Mouse (Mus musculus) c-Kit-positive CD71-positive TER-119-negative erythroid progenitor cells, embryonic 14.5 days (primary cell): Measurements from ENCODE around the gene Gm28308.

Source experiments
- DNase-seq: peaks from one replicate; pipeline ENCODE4 v3.0.0-alpha.2; 2013; ENCODE audit warnings: low read depth

Gm28308 gene

DNA sequence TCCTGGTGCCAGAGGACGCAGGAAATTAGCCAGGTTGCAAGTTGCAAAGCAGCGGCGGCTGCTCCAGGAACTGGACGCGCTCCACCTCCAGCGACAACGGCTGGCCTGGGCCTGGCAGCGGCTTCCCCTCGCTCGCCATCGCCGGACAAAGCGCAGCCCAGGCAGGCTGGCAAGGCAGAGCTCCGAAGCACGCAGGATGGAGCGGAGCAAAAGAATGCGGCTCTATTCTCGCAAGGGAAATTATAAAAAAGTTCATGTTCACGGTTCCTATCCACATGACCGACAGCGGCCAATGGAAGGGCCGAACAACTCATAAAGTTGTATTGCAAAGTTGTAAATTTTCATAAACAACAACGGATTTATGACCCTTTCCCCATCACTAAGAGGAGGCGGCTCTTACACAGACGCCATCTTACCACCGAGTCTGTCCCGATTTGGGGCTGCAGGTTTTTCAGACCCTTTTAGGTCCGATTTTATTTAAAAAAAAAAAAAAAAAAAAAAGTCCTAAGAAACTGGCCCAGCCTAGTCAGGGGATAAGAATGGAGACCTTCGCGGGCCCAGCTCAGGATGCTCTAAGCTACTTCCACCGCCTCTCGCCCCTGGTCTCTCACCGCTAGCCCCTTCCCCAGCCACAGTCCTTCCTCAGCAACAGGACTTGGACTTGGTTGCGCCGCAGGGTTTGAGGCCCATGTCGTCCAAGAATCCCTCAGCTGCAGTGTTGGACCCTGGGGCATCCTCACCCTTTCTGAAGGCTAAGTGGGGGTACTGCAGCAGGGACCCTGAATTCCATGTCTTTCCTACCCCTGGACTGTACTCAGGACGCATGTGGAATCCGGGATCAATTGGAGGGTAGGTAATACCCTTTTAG, at the start of gene Gm28308, which contains the start of gene Hoxa3:
Gene Gm28308, minus strand, starts transcription at position 221 of the 868 bp plus-strand sequence.
Gene Hoxa3, minus strand, starts transcription at position 218 of the 868 bp plus-strand sequence.
- no peak for DNase-seq

DNA sequence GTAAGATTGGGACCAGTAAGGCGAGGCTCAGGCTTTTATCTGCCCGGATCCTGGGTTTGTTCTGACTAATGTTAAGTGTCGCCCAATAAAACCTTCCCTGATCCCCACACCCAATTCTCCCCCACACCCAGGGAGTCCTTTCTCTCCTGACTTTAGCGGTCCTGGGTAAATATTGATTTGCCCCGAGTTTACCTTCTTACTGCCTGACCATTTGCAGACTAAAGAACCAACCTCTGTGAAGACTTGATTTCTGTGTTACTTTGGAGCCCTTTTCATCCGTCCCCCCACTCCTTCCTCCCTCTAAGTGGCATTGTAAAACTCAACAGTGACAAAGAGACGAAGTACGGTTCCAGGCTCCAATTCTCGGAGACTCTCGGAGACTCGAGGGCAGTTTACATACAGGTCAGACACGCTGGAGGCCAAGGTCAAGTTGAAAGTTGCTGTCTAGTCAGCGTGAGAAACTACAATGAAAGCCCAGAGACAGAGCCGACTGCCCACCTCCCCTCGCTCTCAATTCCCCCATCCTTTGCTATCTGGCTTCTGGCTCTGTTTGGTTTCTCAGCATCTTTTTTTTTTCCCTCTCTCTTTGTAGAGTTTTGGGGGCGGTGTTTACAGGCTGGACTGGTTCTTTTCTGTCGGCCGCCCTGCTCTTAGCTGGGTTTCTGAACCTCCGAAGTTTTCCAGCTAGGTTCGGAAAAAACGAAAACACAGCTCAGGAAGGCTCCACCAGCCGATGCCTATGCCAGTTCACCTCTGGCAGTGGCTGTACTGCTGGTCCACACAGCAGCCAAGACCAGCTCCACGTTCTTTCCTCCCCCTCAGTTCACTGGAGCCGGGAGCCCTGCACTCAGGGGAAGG, 49.6 kb upstream of the Gm28308 start:
- DNase-seq = no peak

DNA sequence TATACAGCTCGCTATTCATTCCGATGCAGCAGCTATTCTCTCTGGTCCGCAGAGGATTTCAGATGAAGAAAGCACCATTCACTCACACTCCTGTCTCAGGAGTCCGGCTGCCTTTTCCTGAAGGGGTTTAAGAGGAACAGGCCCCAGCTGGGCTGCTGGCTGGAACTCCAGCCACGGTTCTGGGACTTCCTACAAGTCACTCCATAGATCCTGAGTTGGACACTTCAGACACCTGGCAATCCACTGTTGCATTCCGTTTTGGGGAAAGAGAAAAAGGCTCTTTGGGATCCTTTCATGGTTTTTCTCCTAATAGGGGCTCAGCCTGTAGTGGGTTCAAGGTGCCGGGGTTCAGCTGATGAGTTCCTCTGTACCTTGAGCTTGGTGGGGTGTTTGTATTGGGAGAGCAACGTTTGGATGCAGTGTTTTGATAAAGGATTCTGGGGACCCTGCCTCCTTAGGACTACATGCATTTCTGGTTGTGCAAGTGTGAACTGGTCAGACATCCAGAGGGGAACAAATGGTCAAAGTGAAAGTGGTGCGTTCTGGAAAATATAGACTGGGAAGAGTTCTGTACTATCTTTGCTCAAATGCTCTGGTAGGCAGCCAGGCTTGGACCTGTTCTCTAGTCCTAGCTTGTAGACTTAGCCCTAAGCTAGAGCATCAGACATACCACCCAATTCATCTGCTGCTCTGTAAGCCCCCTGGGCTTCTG, 48.8 kb upstream of the Gm28308 start:
- DNase-seq = no peak

DNA sequence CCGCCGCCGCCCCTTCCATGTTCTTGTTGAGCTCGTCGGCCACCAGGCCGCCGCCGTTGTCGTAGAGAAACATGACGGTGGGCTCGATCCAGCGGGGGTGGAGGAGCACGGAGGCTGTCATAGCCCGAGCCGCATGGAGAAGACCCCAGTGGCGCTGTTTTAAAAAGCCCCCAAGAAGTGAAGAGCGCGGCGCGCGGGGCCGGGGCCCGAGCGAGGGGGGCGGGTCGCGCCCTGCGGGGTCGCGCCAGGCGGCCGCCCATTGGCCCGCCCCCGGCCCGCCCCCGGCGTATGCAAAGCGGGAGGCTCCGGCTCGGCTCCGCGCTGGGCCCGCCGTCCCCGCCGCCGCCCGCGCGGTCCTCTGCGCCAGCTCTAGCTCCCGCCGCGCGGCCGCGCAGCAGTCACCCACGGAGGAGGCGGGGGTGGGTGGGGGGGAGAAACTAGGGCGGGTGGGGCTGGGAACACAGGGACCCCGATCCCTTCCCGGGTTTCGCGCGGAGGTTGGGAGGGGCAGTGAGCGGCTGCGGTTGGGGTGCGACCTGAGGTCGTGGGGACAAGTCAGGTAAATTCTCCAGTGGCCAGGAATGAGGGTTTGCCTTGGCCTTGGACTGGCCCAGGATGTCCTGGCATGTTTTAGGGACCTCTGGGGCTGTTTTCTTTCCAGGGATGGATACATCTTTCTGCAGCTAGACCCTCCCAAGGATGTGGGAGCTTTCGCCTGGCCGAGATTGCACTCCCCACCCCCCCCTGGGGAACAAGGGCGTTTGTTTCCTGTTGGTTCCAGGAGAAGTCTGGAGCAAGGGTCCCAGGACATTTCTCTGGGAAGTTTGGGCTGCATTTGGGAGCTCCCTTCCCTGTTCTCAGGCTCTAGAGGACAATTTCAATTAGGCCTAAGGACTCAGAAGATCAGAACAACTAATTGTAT, 47.8 kb upstream of the Gm28308 start, which contains the start of gene Hoxa13:
Gene Hoxa13, minus strand, starts transcription at position 227 of the 922 bp plus-strand sequence.
- no peak for DNase-seq

DNA sequence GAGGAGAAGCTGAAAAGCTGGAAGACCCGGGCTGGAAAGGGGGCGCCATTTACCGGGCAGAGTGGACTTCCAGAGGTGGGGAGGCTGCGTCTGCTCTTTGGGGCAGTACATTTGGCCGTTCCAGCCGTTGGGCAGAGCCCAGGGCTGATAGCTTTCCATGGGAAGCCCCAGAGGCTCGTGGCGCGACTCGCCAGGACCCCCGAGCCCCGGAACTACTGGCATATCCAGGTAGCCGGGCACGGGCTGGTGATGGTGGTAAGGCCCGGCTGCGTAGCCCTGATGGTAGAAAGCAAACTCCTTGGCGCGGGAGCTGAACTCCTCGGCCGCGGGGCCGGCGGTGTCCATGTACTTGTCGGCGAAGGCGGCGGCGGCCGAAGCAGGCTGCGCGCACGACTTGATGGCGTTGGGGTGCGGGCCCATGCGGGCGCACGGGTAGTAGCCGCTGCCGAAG, 46.7 kb upstream of the Gm28308 start:
- DNase-seq = no peak

DNA sequence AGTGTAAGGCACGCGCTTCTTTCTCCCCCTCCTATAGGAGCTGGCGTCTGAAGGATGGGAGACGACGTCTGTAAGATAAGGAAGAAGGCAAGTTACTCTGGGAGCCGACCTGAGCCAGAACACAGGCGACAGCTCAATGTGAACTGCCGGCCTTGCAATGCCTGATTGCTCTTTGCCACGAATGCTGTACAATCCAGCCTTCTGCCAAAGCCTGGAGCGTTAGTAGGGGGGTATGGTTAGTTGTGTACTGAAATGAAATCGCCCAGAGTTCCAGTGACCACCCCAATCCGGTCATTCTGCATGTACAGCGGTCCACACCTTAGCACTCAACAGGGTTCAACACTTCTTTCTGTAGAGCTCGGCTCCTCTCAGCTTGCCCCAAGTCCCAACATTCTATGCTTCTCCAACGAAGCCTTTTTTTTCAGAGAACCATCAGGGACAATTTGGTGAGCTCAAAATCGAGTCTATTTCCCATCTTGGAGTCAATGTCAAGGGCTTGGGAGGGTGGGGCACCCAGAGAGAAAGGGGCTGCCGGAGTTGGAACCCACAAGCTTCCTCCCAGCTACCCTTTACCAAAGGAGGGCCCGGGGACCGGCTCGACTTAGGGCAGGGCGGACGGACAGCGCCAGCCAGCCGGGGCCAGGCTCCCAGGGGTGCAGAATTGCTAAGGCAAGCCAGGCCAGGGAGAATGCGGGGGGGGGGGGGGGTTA, 46.1 kb upstream of the Gm28308 start:
- DNase-seq = no peak

DNA sequence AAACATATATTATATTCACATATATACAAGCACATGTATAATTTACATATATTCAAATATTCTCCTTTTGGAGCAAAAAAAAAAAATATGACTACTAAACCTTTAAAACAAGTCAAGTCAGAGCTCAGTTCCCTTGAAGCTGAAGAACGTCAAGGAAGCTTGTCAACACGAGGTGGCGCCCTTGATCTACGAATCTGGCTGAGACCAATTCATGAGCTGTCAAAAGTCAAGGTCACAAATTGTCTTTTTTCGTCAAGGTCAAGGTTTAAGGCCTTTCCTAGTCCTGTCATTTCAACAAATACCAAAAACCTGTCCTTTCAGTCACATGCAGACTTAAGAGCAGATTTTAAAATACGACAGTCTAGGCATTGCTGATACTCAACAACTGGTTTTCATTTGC, 43.8 kb upstream of the Gm28308 start:
- peak; percentile 42 for DNase-seq

DNA sequence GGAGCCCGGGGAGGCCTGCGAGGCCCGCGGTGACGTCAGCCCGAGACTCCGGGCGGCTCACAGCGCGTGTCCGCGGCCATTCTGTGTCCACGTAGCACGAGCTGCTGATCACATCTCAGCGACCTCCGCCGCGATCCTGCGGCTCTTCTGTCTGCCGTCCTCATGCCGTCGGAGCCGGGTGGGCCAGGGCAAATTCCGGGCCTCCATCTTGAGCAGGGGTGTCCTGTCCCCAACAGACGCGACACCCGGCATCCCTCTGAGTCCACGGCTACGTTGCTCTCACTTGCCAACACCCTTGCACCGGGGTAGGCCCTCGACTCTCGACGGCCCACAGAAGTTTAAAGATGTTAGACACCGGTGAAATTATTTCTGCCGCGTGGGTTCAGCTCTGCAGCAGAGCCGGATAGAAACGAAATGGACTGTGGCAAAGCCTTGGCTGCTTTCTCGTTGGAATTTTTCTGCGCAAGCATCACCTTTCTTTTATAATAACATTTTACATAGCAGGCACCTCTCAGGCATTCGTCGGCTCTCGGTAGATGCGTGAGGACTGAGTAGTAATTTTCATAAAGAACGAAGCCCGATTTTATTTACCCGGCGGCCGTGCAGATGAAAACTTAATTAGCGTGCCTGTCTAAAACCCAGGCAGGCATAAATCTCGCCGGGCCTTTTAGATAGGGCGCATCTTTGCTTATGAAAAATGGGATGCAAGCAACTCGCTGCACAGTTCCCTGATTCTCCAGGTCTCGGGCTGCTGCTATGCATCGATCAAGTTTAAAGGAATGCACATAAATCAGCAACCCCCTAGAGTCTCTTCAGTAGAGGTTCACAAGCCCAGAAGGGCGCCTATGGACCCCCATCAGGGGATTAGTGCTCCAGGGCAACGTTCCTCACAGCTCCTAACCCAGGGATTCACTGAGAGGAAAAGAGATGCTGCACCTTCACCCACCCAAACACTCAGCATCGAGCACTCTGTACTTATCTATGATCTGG, 40.7 kb upstream of the Gm28308 start:
- no peak for DNase-seq

DNA sequence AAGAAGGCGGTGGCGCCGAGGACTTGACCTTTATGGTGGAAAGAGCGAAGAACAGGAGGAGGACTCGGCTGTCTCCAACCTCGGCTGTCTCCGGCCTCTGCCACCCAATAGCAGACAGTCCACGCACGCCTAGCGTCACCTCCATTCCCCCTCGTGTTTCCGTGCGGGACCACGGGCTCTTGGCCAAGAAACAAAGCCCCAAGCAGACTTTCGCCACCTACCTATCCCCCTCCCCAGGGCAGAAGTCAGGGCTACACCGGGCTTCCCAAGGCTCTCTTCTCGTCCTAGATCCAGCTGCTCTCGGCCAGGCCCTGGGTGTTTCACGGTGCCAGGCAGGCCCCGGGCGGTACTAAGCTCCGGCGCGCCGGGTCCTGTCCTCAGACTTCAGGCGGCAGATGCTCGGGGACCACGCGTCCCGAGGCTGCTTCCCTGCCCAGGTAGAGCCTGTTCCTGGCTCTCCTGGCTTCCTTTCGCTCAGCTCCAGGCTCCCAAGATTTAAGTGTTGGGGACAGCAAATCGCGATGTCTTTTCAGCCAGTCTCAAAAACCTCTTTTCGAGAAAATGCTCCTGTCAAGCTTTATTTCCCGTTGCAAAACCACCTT, 39.7 kb upstream of the Gm28308 start:
- no peak for DNase-seq

DNA sequence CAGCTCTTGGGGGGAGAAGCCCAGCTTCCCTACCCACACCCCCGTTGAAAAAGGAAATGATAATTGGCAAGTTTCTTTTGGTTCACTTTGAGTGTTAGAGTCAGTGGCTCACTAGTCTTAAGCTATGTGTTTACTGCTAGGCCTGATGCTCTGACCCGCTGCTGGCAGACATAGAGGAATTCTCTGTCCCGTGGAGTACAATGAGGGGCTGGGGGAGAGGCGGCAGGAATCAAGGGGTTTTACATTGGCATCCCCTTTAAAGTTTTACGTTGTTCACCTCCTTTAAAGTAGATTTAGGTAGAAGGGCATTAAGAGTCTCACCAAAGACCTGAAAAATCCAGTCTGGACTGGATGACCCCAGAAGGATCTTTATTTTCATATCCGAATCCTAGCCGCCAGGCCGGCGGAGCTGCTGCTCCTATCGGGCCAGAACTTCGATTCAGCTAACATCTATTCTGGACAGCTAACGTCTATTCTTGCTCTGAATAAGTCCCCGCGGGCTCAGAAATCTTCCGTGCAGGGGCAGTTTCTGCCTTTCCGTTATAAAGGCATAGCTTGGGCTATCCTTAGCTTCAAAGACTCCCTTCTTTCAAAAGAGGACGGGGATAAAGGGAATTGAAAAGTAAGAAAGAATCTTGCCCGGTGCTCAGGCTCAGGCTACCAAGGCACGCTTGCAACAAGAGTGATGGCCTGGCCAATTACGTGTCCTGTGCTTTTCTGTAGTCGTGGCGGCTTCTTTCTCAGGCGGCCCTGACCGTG, 39.1 kb upstream of the Gm28308 start:
- DNase-seq = no peak

DNA sequence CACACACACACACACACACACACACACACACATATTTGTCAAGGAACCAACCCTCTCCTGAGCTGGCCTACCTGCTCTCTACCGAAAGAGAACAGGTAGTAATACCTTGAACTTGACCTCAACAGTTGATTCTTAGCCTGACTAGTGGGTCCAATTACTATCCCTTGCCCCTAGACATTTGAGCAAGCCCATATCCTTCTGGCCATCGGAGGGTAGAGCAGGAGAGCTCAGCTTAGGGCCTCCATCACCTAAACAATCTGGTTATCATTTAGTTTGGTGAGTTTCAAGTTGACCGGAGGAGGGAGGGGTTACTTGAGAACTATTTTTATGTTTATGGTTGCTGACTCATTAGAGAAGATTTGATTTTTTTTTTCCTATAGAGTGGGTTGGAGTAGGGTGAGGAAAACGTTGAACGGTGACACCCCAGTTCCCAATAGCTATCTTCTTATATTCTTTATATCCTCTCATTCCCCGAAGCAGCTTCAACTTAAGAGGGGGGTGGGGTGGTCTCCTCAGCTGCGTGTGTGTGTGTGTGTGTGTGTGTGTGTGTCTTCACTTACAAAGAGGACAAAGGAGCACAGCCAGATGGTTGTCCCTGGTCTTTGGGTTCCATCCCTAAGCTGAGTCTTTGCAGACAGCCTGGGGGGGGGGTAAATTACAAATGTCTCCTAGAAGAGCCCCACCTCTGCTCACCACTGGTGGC, 38.2 kb upstream of the Gm28308 start:
- DNase-seq = no peak

DNA sequence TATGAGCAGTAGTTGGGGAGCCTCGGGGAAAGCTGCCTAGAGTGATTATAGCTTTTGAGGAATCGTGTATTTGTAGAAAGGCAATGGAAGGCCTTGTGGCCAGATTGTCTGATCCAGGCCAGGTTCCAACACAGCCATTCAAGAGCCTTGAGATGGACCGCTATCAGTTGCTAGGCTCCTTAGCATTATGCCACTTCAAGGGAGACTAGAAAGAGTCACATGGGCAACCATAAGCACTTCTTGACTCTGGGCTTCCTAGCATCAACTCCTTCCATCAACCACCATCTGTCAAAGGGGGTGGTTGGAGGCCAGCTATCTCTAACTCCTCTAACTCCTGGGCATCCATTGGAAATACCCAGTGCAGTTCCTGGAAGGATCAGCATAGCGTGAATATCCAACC, 36.7 kb upstream of the Gm28308 start:
- DNase-seq = no peak

DNA sequence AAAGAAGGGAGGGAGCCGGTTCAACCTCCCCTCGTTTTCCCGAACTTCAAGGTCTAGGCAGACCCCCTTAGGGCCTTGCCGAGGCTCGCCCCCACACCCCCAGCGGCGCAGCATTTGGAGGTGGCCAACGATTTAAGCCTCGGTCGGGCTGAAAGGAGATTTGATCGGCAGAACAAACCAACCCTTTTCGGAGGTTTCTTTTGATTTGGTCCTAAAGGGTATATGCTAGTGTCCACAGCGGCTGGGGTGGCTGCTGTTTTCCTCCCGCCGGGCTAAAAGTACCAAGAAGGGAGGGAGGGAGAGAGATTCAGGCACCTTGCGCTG, 36.2 kb upstream of the Gm28308 start:
- no peak for DNase-seq

DNA sequence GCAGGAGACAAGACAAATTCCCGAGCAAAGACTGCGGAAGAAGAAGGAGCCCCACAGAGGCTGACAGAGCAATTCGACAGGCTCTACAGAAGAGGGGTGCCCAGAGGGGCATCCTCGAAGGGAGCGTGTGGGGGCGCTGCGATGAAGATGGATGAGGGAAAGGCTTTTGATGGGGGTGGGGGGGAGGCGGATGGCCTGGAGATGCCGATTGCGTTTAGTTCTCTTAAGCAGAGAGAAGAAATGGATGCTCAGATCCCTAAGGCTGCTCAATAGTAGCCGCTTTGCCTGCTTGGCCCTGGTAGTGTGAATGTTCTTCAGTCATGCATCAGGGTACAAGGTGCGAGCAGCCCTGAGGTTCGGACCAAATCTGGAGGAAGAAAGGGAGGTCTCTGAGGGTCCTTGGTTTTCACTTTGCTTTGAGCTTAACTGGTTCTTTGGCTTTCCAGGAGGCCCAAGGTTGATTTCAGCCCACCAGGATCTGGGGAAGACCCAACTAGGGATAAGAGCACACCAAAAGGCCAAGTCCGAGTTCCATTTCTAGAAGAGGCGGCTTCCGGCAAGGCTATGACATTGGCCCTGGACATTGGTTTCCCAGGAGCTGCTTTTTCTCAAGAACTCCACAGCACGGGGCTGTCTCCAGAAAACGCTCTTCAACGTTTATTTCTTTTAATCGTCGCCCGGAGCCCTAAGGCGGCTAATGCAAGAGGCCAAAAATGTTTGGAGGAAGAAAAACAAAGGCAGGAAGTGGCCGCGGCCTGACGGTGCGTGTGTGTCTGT, 35.7 kb upstream of the Gm28308 start:
- DNase-seq = no peak

DNA sequence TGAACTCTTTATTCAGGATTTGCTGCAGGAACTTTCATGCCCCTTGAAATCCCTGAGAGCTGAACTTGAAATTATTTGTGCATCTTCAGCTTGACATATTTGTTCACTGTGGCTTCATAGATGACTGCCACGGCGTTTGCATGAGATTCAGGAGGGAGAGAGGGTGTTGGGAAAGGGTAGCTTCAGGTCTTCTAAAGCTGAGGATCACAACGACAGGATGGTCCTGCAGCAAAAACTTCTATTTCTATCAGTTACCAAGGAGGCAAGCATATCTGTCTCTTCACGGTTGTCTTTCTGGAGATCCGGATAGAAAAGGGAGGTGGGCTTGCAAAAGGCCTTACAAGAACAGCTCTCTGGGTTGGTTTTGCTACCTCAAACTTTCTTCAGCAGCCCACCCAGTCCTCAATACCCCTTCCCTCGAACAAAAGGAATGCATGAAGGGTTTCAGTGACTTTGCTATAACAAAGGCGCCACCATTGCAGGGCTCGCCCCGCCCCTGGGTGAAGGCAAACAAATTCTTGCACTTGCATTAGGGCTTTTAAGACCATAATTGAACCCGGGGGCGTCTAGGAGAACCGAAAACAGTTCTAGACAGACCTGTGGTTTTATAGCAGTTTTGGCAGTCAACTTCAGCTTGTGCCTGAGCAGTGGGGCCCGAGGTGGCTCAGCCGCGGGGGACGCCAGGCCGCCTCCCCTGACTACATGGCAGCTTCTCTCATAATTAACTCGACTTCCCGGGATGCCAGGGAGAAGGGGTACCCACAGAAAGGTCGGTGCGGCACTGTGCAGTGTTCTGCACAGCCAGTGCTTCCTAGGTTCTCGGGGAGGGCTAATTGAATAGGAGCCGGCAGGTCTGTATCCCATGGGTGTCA, 34.9 kb upstream of the Gm28308 start:
- no peak for DNase-seq

DNA sequence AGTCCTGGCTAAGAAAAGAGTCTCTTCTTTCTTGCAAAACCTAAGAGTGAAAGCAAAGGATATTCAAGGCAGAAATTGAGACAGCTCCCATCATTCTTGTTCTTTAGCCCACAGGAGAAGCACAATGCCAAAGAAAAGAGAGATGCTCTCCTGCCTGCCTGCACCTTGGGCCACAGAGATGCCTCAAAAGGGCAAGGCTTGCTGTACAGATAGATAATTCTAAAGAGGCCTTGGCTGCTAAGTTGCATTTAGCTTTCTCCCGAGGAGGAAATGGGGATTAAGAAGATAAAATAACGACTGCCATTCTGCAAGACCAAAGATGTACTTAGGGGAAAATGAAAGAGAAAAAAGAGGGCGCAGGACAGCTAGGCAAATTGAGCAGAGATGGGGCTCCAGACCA, 33.8 kb upstream of the Gm28308 start:
- DNase-seq = no peak
